Mouse (Mus musculus): ENCODE measurements at regions not wholly inside any gene's neighbourhood (a gene's known extent, or its start where the extent isn't known, plus 50 kb on each side); places are given as distances from the start of the nearest gene placed in this dataset.

- TF ChIP-seq CTCF (IDR thresholded peaks at IDR 0.05) (no peak), EP300 (IDR thresholded peaks at IDR 0.05) (no peak)
Observed at GRCm38 (mm10) chr14:108819370-108819769, 94.6 kb downstream of the Slitrk1 start.
